Mouse (Mus musculus) forebrain, embryonic 12.5 days (tissue): ENCODE measurements around the gene Il17rb. TPM values are rescaled to one million over a fixed set of nuclear protein-coding genes. Genes with fewer than 3 reads are reported as not detected.

Source experiments
- ATAC-seq: fragments of 200-750 bp; cut with Nextera tagmentation; 2 replicates; pipeline ENCODE4 v1.8.0; 2017; ENCODE audit warnings: moderate TSS enrichment; ENCODE audit not compliant: low FRiP score
- H3K27ac ChIP-seq: fragments of 300-500 bp; sonication (generic); 2 replicates; pipeline ENCODE4 v1.5.1; 2016; ENCODE audit warnings: mild to moderate bottlenecking
- H3K27me3 ChIP-seq: fragments of 300-500 bp; sonication (generic); 2 replicates; pipeline ENCODE4 v1.6.1; 2016; ENCODE audit warnings: mild to moderate bottlenecking
- H3K36me3 ChIP-seq: fragments of 300-500 bp; sonication (generic); replicated peaks from 2 replicates; pipeline ENCODE4 v1.6.1; 2016; ENCODE audit warnings: mild to moderate bottlenecking
- H3K4me1 ChIP-seq: fragments of 300-500 bp; sonication (generic); 2 replicates; pipeline ENCODE4 v1.6.1; 2016
- H3K4me2 ChIP-seq: fragments of 300-500 bp; sonication (generic); 2 replicates; pipeline ENCODE4 v1.6.1; 2016; ENCODE audit warnings: mild to moderate bottlenecking, moderate library complexity
- H3K4me3 ChIP-seq: fragments of 300-500 bp; sonication (generic); replicated peaks from 2 replicates; pipeline ENCODE4 v1.5.1; 2016; ENCODE audit warnings: mild to moderate bottlenecking
- H3K9ac ChIP-seq: fragments of 300-500 bp; sonication (generic); 2 replicates; pipeline ENCODE4 v1.6.1; 2016; ENCODE audit warnings: mild to moderate bottlenecking
- H3K9me3 ChIP-seq: fragments of 300-500 bp; sonication (generic); 2 replicates; pipeline ENCODE4 v1.6.1; 2016
- WGBS: fragments of 180-500 bp; shearing (Covaris S2); methylation state at CpG from one replicate; pipeline ENCODE4 v1.1.7; 2016; 5-methylcytosine and 5-hydroxymethylcytosine counted together
- polyA plus RNA-seq: library from polyadenylated mRNA; unstranded; fragments of >200 nt; fragmentation: Nextera tagmentation; extraction: Ambion mirVana; gene quantifications from 2 replicates; pipeline ENCODE4 v1.2.1, GENCODE M21; 2016

Gene Il17rb
- polyA plus RNA-seq, 1 experiment from 2014 or later = 1.1 TPM

- WGBS = 87% methylated on average over 10 of the region's 10 CpGs
- no peak overlapping the region for H3K4me2 ChIP-seq
- no peaks in the 10 kb centered on the region for H3K36me3 ChIP-seq
- H3K4me1 ChIP-seq = peaks cover 7% of the 10 kb centered on the region
- H3K9ac ChIP-seq = no peak overlapping the region
- no peak for ATAC-seq
- peaks cover 31% of the 10 kb centered on the region for H3K27me3 ChIP-seq
- no peaks in the 10 kb centered on the region for H3K9me3 ChIP-seq
- H3K27ac ChIP-seq = no peak overlapping the region
- no peak overlapping the region for H3K4me3 ChIP-seq
These were observed 3.3 kb upstream of the Il17rb start for GRCm38 (mm10) chr14:30011886-30012560.

- Histone ChIP-seq H3K9ac (no peak overlapping the region), H3K27ac (no peak overlapping the region), H3K36me3 (no peaks in the 10 kb centered on the region), H3K4me2 (no peak overlapping the region), H3K4me3 (no peak overlapping the region), H3K27me3 (peaks cover 31% of the 10 kb centered on the region), H3K9me3 (no peaks in the 10 kb centered on the region), H3K4me1 (peaks cover 7% of the 10 kb centered on the region)
- no peak for ATAC-seq
- WGBS = 80% methylated on average over 10 of the region's 10 CpGs
These were observed 1.3 kb upstream of the Il17rb start for GRCm38 (mm10) chr14:30009864-30010560.

GRCm38 (mm10) chr14:29999475-29999811, 9.3 kb downstream of the Il17rb start:
- H3K9ac ChIP-seq = no peak overlapping the region
- ATAC-seq = no peak
- no peak overlapping the region for H3K4me2 ChIP-seq
- 83% methylated on average over 3 of the region's 3 CpGs for WGBS
- H3K9me3 ChIP-seq = no peaks in the 10 kb centered on the region
- H3K36me3 ChIP-seq = peaks cover 39% of the 10 kb centered on the region
- no peaks in the 10 kb centered on the region for H3K27me3 ChIP-seq
- no peaks in the 10 kb centered on the region for H3K4me1 ChIP-seq
- H3K4me3 ChIP-seq = no peak overlapping the region
- no peak overlapping the region for H3K27ac ChIP-seq

GRCm38 (mm10) chr14:29998747-29999474, 9.8 kb downstream of the Il17rb start:
- H3K27ac ChIP-seq = no peak overlapping the region
- ATAC-seq = peak; percentile 30; the same call in 1 of the 2 replicates
- H3K4me3 ChIP-seq = no peak overlapping the region
- no peak overlapping the region for H3K4me2 ChIP-seq
- peaks cover 45% of the 10 kb centered on the region for H3K36me3 ChIP-seq
- no peaks in the 10 kb centered on the region for H3K4me1 ChIP-seq
- 72% methylated on average over 13 of the region's 13 CpGs for WGBS
- no peaks in the 10 kb centered on the region for H3K9me3 ChIP-seq
- no peaks in the 10 kb centered on the region for H3K27me3 ChIP-seq
- H3K9ac ChIP-seq = no peak overlapping the region

GRCm38 (mm10) chr14:29997345-29997744, 11.4 kb downstream of the Il17rb start:
- Histone ChIP-seq H3K4me3 (no peak overlapping the region), H3K36me3 (peaks cover 60% of the 10 kb centered on the region)

GRCm38 (mm10) chr14:29996000-29996751, 12.5 kb downstream of the Il17rb start:
- 94% methylated on average over 11 of the region's 11 CpGs for WGBS
- H3K4me3 ChIP-seq = no peak overlapping the region
- no peak overlapping the region for H3K4me2 ChIP-seq
- no peak overlapping the region for H3K9ac ChIP-seq
- ATAC-seq = no peak
- H3K27me3 ChIP-seq = no peaks in the 10 kb centered on the region
- H3K4me1 ChIP-seq = no peaks in the 10 kb centered on the region
- H3K27ac ChIP-seq = no peak overlapping the region
- peaks cover 72% of the 10 kb centered on the region for H3K36me3 ChIP-seq
- no peaks in the 10 kb centered on the region for H3K9me3 ChIP-seq

More at GRCm38 (mm10) chr14:29997345-29997744, 11.4 kb downstream of the Il17rb start:
- no peak for ATAC-seq
- no peaks in the 10 kb centered on the region for H3K4me1 ChIP-seq
- no peaks in the 10 kb centered on the region for H3K9me3 ChIP-seq
- no peak overlapping the region for H3K9ac ChIP-seq
- H3K4me2 ChIP-seq = no peak overlapping the region
- no peak overlapping the region for H3K27ac ChIP-seq
- H3K27me3 ChIP-seq = no peaks in the 10 kb centered on the region

GRCm38 (mm10) chr14:29994976-29995375, 13.7 kb downstream of the Il17rb start:
- H3K36me3 ChIP-seq = peaks cover 84% of the 10 kb centered on the region
- no peak for ATAC-seq
- H3K4me2 ChIP-seq = no peak overlapping the region
- no peaks in the 10 kb centered on the region for H3K9me3 ChIP-seq
- no peak overlapping the region for H3K4me3 ChIP-seq
- H3K27me3 ChIP-seq = no peaks in the 10 kb centered on the region
- no peak overlapping the region for H3K9ac ChIP-seq
- no peak overlapping the region for H3K27ac ChIP-seq
- no peaks in the 10 kb centered on the region for H3K4me1 ChIP-seq
- 86% methylated on average over 4 of the region's 4 CpGs for WGBS

- Histone ChIP-seq H3K4me2 (no peak overlapping the region), H3K4me1 (no peaks in the 10 kb centered on the region), H3K4me3 (no peak overlapping the region), H3K9ac (no peak overlapping the region), H3K27me3 (no peaks in the 10 kb centered on the region), H3K27ac (no peak overlapping the region), H3K9me3 (no peaks in the 10 kb centered on the region), H3K36me3 (peaks cover 100% of the 10 kb centered on the region)
- WGBS = 96% methylated on average over 4 of the region's 4 CpGs
- no peak for ATAC-seq
These were observed 20.4 kb downstream of the Il17rb start for GRCm38 (mm10) chr14:29988337-29988736.

- Histone ChIP-seq H3K27me3 (no peaks in the 10 kb centered on the region), H3K36me3 (peaks cover 100% of the 10 kb centered on the region)
- WGBS = 94% methylated on average over 9 of the region's 9 CpGs
These were observed 21.0 kb downstream of the Il17rb start for GRCm38 (mm10) chr14:29987739-29988138.

GRCm38 (mm10) chr14:29987276-29987675, 21.4 kb downstream of the Il17rb start:
- Histone ChIP-seq H3K27me3 (no peaks in the 10 kb centered on the region), H3K9me3 (no peaks in the 10 kb centered on the region), H3K4me3 (no peak overlapping the region), H3K4me2 (no peak overlapping the region), H3K9ac (no peak overlapping the region), H3K36me3 (peaks cover 100% of the 10 kb centered on the region), H3K4me1 (no peaks in the 10 kb centered on the region), H3K27ac (no peak overlapping the region)
- 92% methylated on average over 6 of the region's 6 CpGs for WGBS
- ATAC-seq = no peak

More at GRCm38 (mm10) chr14:29987739-29988138, 21.0 kb downstream of the Il17rb start:
- Histone ChIP-seq H3K4me2 (no peak overlapping the region), H3K9ac (no peak overlapping the region), H3K4me3 (no peak overlapping the region), H3K9me3 (no peaks in the 10 kb centered on the region), H3K27ac (no peak overlapping the region), H3K4me1 (no peaks in the 10 kb centered on the region)
- no peak for ATAC-seq

GRCm38 (mm10) chr14:29986096-29986495, 22.6 kb downstream of the Il17rb start:
- Histone ChIP-seq H3K4me3 (no peak overlapping the region), H3K27ac (no peak overlapping the region), H3K4me2 (no peak overlapping the region), H3K9me3 (no peaks in the 10 kb centered on the region), H3K9ac (no peak overlapping the region), H3K36me3 (peaks cover 100% of the 10 kb centered on the region), H3K27me3 (no peaks in the 10 kb centered on the region), H3K4me1 (no peaks in the 10 kb centered on the region)
- ATAC-seq = no peak
- 93% methylated on average over 4 of the region's 4 CpGs for WGBS
